Mouse (Mus musculus): ENCODE data around the gene Gm36864. TPM values are rescaled to one million over a fixed set of nuclear protein-coding genes. Genes with fewer than 3 reads are reported as not detected.

Gm36864 gene
- polyA plus RNA-seq, 1 experiment from 2014 or later: not detected

DNA sequence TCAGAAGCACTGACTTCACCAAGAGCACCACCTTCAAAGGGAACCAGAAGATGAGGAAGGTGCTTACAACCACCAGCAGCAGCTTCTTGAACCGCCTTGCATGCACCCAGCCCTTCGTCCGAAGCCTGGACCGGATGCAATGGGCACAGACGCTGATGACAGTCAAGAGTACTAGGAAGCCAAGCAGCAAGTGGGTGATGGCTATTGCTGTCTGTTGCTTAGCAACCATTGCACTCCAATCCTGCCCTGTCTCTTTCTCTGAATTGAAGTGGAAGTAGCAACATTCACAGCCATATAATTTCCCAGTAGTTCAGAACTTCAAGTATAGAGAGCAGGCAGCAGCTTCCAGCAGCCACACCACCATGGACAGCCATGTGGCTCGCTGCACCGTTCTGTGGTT is 45.6 kb downstream of the Gm36864 start:
- WGBS: 72% methylated on average over 7 of the region's 7 CpGs

DNA sequence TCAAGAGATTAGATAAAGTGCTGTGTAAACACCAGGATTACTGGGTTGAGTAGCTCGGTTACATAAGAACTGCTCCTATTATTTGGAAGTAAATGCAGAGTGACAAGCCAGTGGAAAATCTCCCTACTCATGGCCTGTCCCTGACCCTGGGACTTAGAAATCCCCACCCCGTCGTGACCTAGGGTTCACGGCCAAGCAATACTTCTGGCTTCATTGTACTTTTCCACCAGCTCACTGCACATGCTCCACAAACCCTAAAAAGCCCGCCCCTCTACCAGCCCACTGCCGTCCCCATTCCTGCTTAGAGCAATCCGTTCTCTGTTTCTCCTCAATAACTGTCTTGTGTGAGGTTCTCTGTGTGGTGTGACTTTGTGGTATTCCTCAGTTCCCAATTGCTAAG is 51.8 kb downstream of the Gm36864 start:
- Histone ChIP-seq H3K4me3 (no peak overlapping the region), H3K36me3 (no peaks in the 10 kb centered on the region), H3K4me2 (no peak overlapping the region), H3K27me3 (no peaks in the 10 kb centered on the region), H3K9me3 (no peaks in the 10 kb centered on the region), H3K27ac (no peak overlapping the region), H3K4me1 (no peaks in the 10 kb centered on the region), H3K9ac (no peak overlapping the region)
- WGBS: 56% methylated on average over 7 of the region's 7 CpGs
- no peak for ATAC-seq (ENCODE audit: borderline replicate concordance, extremely low read depth, low FRiP score, low TSS enrichment)

More for the DNA sequence above, 45.6 kb downstream of the Gm36864 start:
- H3K36me3 ChIP-seq: no peaks in the 10 kb centered on the region
- H3K27me3 ChIP-seq: no peaks in the 10 kb centered on the region
- no peaks in the 10 kb centered on the region for H3K9me3 ChIP-seq
- H3K9ac ChIP-seq: no peak overlapping the region
- ATAC-seq (ENCODE audit: borderline replicate concordance, extremely low read depth, low FRiP score, low TSS enrichment): no peak
- H3K4me1 ChIP-seq: no peaks in the 10 kb centered on the region
- H3K4me3 ChIP-seq: no peak overlapping the region
- H3K4me2 ChIP-seq: no peak overlapping the region
- H3K27ac ChIP-seq: no peak overlapping the region

DNA sequence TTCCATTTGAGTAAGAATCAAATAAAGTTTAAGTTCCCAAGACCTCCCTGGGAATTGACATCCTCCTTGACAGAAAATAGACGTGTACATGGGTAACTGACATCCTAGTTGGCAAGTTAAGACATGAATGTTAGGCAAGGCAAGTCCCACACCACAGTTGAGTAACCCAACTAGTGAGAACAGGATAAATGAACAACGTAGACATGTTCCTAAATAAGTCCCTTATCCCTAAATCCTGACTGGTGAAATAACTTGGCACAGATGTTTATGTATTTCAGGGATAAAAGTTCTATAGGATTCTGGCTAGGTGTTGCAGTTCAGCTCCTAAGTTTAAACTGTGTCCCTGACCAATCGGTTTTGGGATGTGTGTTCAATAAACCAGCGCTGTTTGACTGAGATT is 55.0 kb downstream of the Gm36864 start:
- H3K4me1 ChIP-seq: no peaks in the 10 kb centered on the region
- no peak for ATAC-seq (ENCODE audit: borderline replicate concordance, extremely low read depth, low FRiP score, low TSS enrichment)
- no peak overlapping the region for H3K9ac ChIP-seq
- no peak overlapping the region for H3K4me3 ChIP-seq
- no peak overlapping the region for H3K27ac ChIP-seq
- H3K27me3 ChIP-seq: no peaks in the 10 kb centered on the region
- H3K4me2 ChIP-seq: no peak overlapping the region
- no peaks in the 10 kb centered on the region for H3K36me3 ChIP-seq
- 73% methylated on average over 4 of the region's 4 CpGs for WGBS
- H3K9me3 ChIP-seq: no peaks in the 10 kb centered on the region

DNA sequence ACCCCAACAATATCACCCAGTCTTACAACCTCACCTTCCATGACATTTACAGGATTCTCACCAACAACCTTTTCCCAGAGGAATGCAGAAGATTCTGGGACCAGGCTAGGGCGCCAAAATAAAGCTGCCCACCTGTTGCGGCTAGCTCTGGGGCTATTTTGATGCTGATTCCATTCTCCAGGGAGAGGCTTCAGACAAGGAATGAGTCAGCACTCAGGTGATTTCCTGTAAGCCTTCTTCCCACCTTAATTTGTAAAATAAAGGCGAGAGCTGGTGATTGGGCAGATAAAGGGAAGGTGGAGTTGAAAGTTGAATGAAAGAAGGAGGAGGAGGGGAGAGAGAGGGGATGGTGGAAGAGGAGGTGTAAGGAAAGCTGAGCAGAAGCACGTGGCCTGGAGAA is 55.4 kb downstream of the Gm36864 start:
- Histone ChIP-seq H3K27ac (no peak overlapping the region), H3K9ac (no peak overlapping the region), H3K4me3 (no peak overlapping the region), H3K4me1 (no peaks in the 10 kb centered on the region), H3K9me3 (no peaks in the 10 kb centered on the region), H3K36me3 (no peaks in the 10 kb centered on the region), H3K27me3 (no peaks in the 10 kb centered on the region), H3K4me2 (no peak overlapping the region)
- WGBS: 47% methylated on average over 4 of the region's 4 CpGs
- no peak for ATAC-seq (ENCODE audit: borderline replicate concordance, extremely low read depth, low FRiP score, low TSS enrichment)

Other genes starting within 250 kb of the Gm36864 start
- not detected in 2 replicates for gene Klk1b11, start 240.3 kb upstream of the Gm36864 start, polyA plus RNA-seq (2015; fragmentation: Nextera tagmentation; extraction: Ambion mirVana)
- not detected in 2 replicates for gene Klk1b26, start 224.0 kb upstream of the Gm36864 start, polyA plus RNA-seq (2015; fragmentation: Nextera tagmentation; extraction: Ambion mirVana)
- gene Klk1b27, start 183.9 kb upstream of the Gm36864 start, polyA plus RNA-seq (2015; fragmentation: Nextera tagmentation; extraction: Ambion mirVana): not detected in 2 replicates
- not detected in 2 replicates for gene Klk1b21, start 133.8 kb upstream of the Gm36864 start, polyA plus RNA-seq (2015; fragmentation: Nextera tagmentation; extraction: Ambion mirVana)
- gene Klk1b22, start 123.5 kb upstream of the Gm36864 start, polyA plus RNA-seq (2015; fragmentation: Nextera tagmentation; extraction: Ambion mirVana): not detected in 2 replicates
- not detected in 2 replicates for gene Klk1b16, start 99.4 kb upstream of the Gm36864 start, polyA plus RNA-seq (2015; fragmentation: Nextera tagmentation; extraction: Ambion mirVana)
- not detected in 2 replicates for gene Klk1b24, start 47.9 kb upstream of the Gm36864 start, polyA plus RNA-seq (2015; fragmentation: Nextera tagmentation; extraction: Ambion mirVana)
- gene Klk1b3, start 38.0 kb upstream of the Gm36864 start, polyA plus RNA-seq (2015; fragmentation: Nextera tagmentation; extraction: Ambion mirVana): not detected in 2 replicates
- not detected in 2 replicates for gene Klk1b4, start 28.7 kb upstream of the Gm36864 start, polyA plus RNA-seq (2015; fragmentation: Nextera tagmentation; extraction: Ambion mirVana)
- not detected in 2 replicates for gene Klk1b5, start 20.2 kb upstream of the Gm36864 start, polyA plus RNA-seq (2015; fragmentation: Nextera tagmentation; extraction: Ambion mirVana)
- 0.20 TPM in 1 of 2 replicates, not detected in the other for gene Klk1, start 10.8 kb upstream of the Gm36864 start, polyA plus RNA-seq (2015; fragmentation: Nextera tagmentation; extraction: Ambion mirVana)
- 1.4 TPM in 2 replicates for gene 1700028J19Rik, start 10.5 kb downstream of the Gm36864 start, polyA plus RNA-seq (2015; fragmentation: Nextera tagmentation; extraction: Ambion mirVana)
- 133 TPM in 2 replicates for gene 2410002F23Rik, start 10.5 kb downstream of the Gm36864 start, polyA plus RNA-seq (2015; fragmentation: Nextera tagmentation; extraction: Ambion mirVana)
- not detected in 2 replicates for gene Acp4, start 21.2 kb downstream of the Gm36864 start, polyA plus RNA-seq (2015; fragmentation: Nextera tagmentation; extraction: Ambion mirVana)
- not detected in 2 replicates for gene Gm15517, start 25.3 kb downstream of the Gm36864 start, polyA plus RNA-seq (2015; fragmentation: Nextera tagmentation; extraction: Ambion mirVana)
- 2.5 and 2.6 TPM in 2 replicates for gene Clec11a, start 70.7 kb downstream of the Gm36864 start, polyA plus RNA-seq (2015; fragmentation: Nextera tagmentation; extraction: Ambion mirVana)
- 0.96 and 1.1 TPM in 2 replicates for gene Shank1, start 74.1 kb downstream of the Gm36864 start, polyA plus RNA-seq (2015; fragmentation: Nextera tagmentation; extraction: Ambion mirVana)
- gene Syt3, start 147.9 kb downstream of the Gm36864 start, polyA plus RNA-seq (2015; fragmentation: Nextera tagmentation; extraction: Ambion mirVana): 2.1 and 2.3 TPM in 2 replicates
- gene 1700008O03Rik, start 149.6 kb downstream of the Gm36864 start, polyA plus RNA-seq (2015; fragmentation: Nextera tagmentation; extraction: Ambion mirVana): 1.1 and 1.4 TPM in 2 replicates
- gene Lrrc4b, start 192.8 kb downstream of the Gm36864 start, polyA plus RNA-seq (2015; fragmentation: Nextera tagmentation; extraction: Ambion mirVana): 0.88 and 0.98 TPM in 2 replicates
- gene Aspdh, start 229.2 kb downstream of the Gm36864 start, polyA plus RNA-seq (2015; fragmentation: Nextera tagmentation; extraction: Ambion mirVana): 0.62 and 0.88 TPM in 2 replicates
- gene Josd2, start 231.8 kb downstream of the Gm36864 start, polyA plus RNA-seq (2015; fragmentation: Nextera tagmentation; extraction: Ambion mirVana): 109 and 111 TPM in 2 replicates

Measured in lung, embryonic 15.5 days (tissue).